Mouse (Mus musculus): ENCODE data around the gene Plg. TPM values are rescaled to one million over a fixed set of nuclear protein-coding genes. Genes with fewer than 3 reads are reported as not detected.

Gene Plg
- polyA plus RNA-seq, 1 experiment from 2014 or later: not detected

DNA sequence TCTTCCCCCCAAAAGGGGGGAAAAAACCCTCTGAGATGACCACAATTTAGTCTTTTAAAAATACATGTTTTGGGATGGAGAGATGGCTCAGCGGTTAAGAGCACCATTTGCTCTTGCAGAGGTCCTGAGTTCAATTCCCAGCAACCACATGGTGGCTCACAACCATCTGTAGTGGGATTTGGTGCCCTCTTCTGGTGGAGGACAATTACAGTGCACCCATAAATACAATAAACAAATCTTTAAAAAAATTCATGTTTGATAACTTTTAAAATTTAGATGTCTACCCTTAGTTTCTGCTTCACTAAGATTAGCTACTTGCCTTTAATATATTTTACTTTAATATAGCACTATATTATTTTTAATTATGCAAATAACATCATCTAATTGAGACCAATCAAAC is 43.7 kb downstream of the Plg start:
- Histone ChIP-seq H3K36me3 (ENCODE audit: control insufficient read depth, insufficient read depth, low read length) (no peaks in the 10 kb centered on the region), H3K4me1 (ENCODE audit: control insufficient read depth, insufficient read depth, low read length) (no peaks in the 10 kb centered on the region), H3K9me3 (ENCODE audit: control insufficient read depth, low read length) (no peaks in the 10 kb centered on the region), H3K27ac (replicated peaks; ENCODE audit: low read depth, low read length) (no peak overlapping the region), H3K27me3 (replicated peaks; ENCODE audit: control insufficient read depth, insufficient read depth, low read length) (no peaks in the 10 kb centered on the region), H3K9ac (ENCODE audit: low read depth, low read length) (no peak overlapping the region), H3K4me2 (ENCODE audit: low read depth, low read length) (no peak overlapping the region), H3K4me3 (ENCODE audit: low read depth, low read length) (no peak overlapping the region)
- no peak for ATAC-seq (ENCODE audit: low read depth)
- DNase-seq (ENCODE audit: low spot score): no peak
- 76% methylated on average over 1 of the region's 1 CpGs for WGBS

GRCm38 (mm10) chr17:12427156-12427555 is 48.7 kb downstream of the Plg start:
- 57% methylated on average over 3 of the region's 3 CpGs for WGBS
- no peaks in the 10 kb centered on the region for H3K27me3 ChIP-seq (replicated peaks; ENCODE audit: control insufficient read depth, insufficient read depth, low read length)
- H3K9me3 ChIP-seq (ENCODE audit: control insufficient read depth, low read length): no peaks in the 10 kb centered on the region
- no peak overlapping the region for H3K4me2 ChIP-seq (ENCODE audit: low read depth, low read length)
- peaks cover 3% of the 10 kb centered on the region; the same call in 1 of the 2 replicates for H3K4me1 ChIP-seq (ENCODE audit: control insufficient read depth, insufficient read depth, low read length)
- H3K36me3 ChIP-seq (ENCODE audit: control insufficient read depth, insufficient read depth, low read length): no peaks in the 10 kb centered on the region
- H3K9ac ChIP-seq (ENCODE audit: low read depth, low read length): no peak overlapping the region
- H3K27ac ChIP-seq (replicated peaks; ENCODE audit: low read depth, low read length): no peak overlapping the region
- ATAC-seq (ENCODE audit: low read depth): no peak
- DNase-seq (ENCODE audit: low spot score): no peak
- H3K4me3 ChIP-seq (ENCODE audit: low read depth, low read length): no peak overlapping the region

- DNase-seq (ENCODE audit: low spot score): peak; percentile 88
- H3K27me3 ChIP-seq (replicated peaks; ENCODE audit: control insufficient read depth, insufficient read depth, low read length): no peaks in the 10 kb centered on the region
- no peak overlapping the region; the same call in 1 of the 2 replicates for H3K4me2 ChIP-seq (ENCODE audit: low read depth, low read length)
- H3K9me3 ChIP-seq (ENCODE audit: control insufficient read depth, low read length): no peaks in the 10 kb centered on the region
- no peak overlapping the region for H3K4me3 ChIP-seq (ENCODE audit: low read depth, low read length)
- no peaks in the 10 kb centered on the region for H3K36me3 ChIP-seq (ENCODE audit: control insufficient read depth, insufficient read depth, low read length)
- H3K9ac ChIP-seq (ENCODE audit: low read depth, low read length): no peak overlapping the region
- H3K4me1 ChIP-seq (ENCODE audit: control insufficient read depth, insufficient read depth, low read length): peaks cover 3% of the 10 kb centered on the region; the same call in 1 of the 2 replicates
- H3K27ac ChIP-seq (replicated peaks; ENCODE audit: low read depth, low read length): no peak overlapping the region
- peak; percentile 87; the same call in 1 of the 2 replicates for ATAC-seq (ENCODE audit: low read depth)
Observed at GRCm38 (mm10) chr17:12428369-12428768, 50.0 kb downstream of the Plg start.

DNA sequence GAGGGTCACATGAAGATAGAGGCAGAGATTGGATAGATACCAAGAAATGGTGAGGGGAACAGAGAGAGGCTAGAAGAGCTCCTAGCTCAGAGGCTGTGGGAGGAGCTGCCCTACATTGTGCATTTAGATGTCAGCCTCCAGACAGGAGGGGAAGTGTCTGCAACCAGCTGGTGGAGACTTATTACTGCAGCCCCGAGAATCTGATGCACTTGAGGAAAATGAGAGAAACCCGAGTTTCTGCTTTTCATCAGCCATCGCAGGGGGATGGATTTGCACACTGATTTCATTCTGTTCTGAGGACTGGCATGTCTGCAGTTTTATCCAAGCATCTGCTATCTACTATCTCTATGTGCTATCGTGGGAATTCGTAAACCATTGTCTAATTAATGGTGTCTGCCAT is 53.3 kb downstream of the Plg start:
- H3K4me3 ChIP-seq (ENCODE audit: low read depth, low read length): no peak overlapping the region
- WGBS: 38% methylated on average over 5 of the region's 5 CpGs
- H3K4me1 ChIP-seq (ENCODE audit: control insufficient read depth, insufficient read depth, low read length): peaks cover 3% of the 10 kb centered on the region; the same call in 1 of the 2 replicates
- H3K9me3 ChIP-seq (ENCODE audit: control insufficient read depth, low read length): no peaks in the 10 kb centered on the region
- no peak overlapping the region for H3K27ac ChIP-seq (replicated peaks; ENCODE audit: low read depth, low read length)
- no peaks in the 10 kb centered on the region for H3K27me3 ChIP-seq (replicated peaks; ENCODE audit: control insufficient read depth, insufficient read depth, low read length)
- H3K36me3 ChIP-seq (ENCODE audit: control insufficient read depth, insufficient read depth, low read length): no peaks in the 10 kb centered on the region
- peak; percentile 48 for DNase-seq (ENCODE audit: low spot score)
- ATAC-seq (ENCODE audit: low read depth): peak; percentile 50; the same call in 1 of the 2 replicates
- H3K4me2 ChIP-seq (ENCODE audit: low read depth, low read length): no peak overlapping the region
- H3K9ac ChIP-seq (ENCODE audit: low read depth, low read length): no peak overlapping the region

GRCm38 (mm10) chr17:12437771-12438170 is 59.4 kb downstream of the Plg start:
- WGBS: 65% methylated on average over 10 of the region's 10 CpGs
- no peak overlapping the region for H3K4me3 ChIP-seq (ENCODE audit: low read depth, low read length)

GRCm38 (mm10) chr17:12444561-12444960 is 66.2 kb downstream of the Plg start:
- Histone ChIP-seq H3K9me3 (ENCODE audit: control insufficient read depth, low read length) (no peaks in the 10 kb centered on the region), H3K4me1 (ENCODE audit: control insufficient read depth, insufficient read depth, low read length) (no peaks in the 10 kb centered on the region), H3K9ac (ENCODE audit: low read depth, low read length) (no peak overlapping the region), H3K27me3 (replicated peaks; ENCODE audit: control insufficient read depth, insufficient read depth, low read length) (no peaks in the 10 kb centered on the region), H3K4me3 (ENCODE audit: low read depth, low read length) (no peak overlapping the region), H3K27ac (replicated peaks; ENCODE audit: low read depth, low read length) (no peak overlapping the region), H3K36me3 (ENCODE audit: control insufficient read depth, insufficient read depth, low read length) (no peaks in the 10 kb centered on the region), H3K4me2 (ENCODE audit: low read depth, low read length) (no peak overlapping the region)
- WGBS: 62% methylated on average over 2 of the region's 2 CpGs
- ATAC-seq (ENCODE audit: low read depth) (peak; percentile 44; the same call in 1 of the 2 replicates), DNase-seq (ENCODE audit: low spot score) (peak; percentile 41)

More at GRCm38 (mm10) chr17:12437771-12438170, 59.4 kb downstream of the Plg start:
- DNase-seq (ENCODE audit: low spot score) (no peak), ATAC-seq (ENCODE audit: low read depth) (no peak)
- Histone ChIP-seq H3K4me2 (ENCODE audit: low read depth, low read length) (no peak overlapping the region), H3K27ac (replicated peaks; ENCODE audit: low read depth, low read length) (no peak overlapping the region), H3K36me3 (ENCODE audit: control insufficient read depth, insufficient read depth, low read length) (no peaks in the 10 kb centered on the region), H3K4me1 (ENCODE audit: control insufficient read depth, insufficient read depth, low read length) (no peaks in the 10 kb centered on the region), H3K9me3 (ENCODE audit: control insufficient read depth, low read length) (no peaks in the 10 kb centered on the region), H3K9ac (ENCODE audit: low read depth, low read length) (no peak overlapping the region), H3K27me3 (replicated peaks; ENCODE audit: control insufficient read depth, insufficient read depth, low read length) (no peaks in the 10 kb centered on the region)

- no peaks in the 10 kb centered on the region for H3K36me3 ChIP-seq (ENCODE audit: control insufficient read depth, insufficient read depth, low read length)
- DNase-seq (ENCODE audit: low spot score): peak; percentile 32
- no peak overlapping the region for H3K9ac ChIP-seq (ENCODE audit: low read depth, low read length)
- no peak overlapping the region for H3K4me3 ChIP-seq (ENCODE audit: low read depth, low read length)
- no peak overlapping the region for H3K4me2 ChIP-seq (ENCODE audit: low read depth, low read length)
- no peaks in the 10 kb centered on the region for H3K9me3 ChIP-seq (ENCODE audit: control insufficient read depth, low read length)
- no peaks in the 10 kb centered on the region for H3K4me1 ChIP-seq (ENCODE audit: control insufficient read depth, insufficient read depth, low read length)
- no peak for ATAC-seq (ENCODE audit: low read depth)
- no peaks in the 10 kb centered on the region for H3K27me3 ChIP-seq (replicated peaks; ENCODE audit: control insufficient read depth, insufficient read depth, low read length)
- 58% methylated on average over 4 of the region's 4 CpGs for WGBS
- no peak overlapping the region for H3K27ac ChIP-seq (replicated peaks; ENCODE audit: low read depth, low read length)
Observed at GRCm38 (mm10) chr17:12451234-12451633, 72.8 kb downstream of the Plg start.

- no peak overlapping the region for H3K4me3 ChIP-seq (ENCODE audit: low read depth, low read length)
- no peaks in the 10 kb centered on the region for H3K9me3 ChIP-seq (ENCODE audit: control insufficient read depth, low read length)
- DNase-seq (ENCODE audit: low spot score) (peak; percentile 27), ATAC-seq (ENCODE audit: low read depth) (no peak)
- H3K27ac ChIP-seq (replicated peaks; ENCODE audit: low read depth, low read length): no peak overlapping the region
- H3K27me3 ChIP-seq (replicated peaks; ENCODE audit: control insufficient read depth, insufficient read depth, low read length): no peaks in the 10 kb centered on the region
- no peaks in the 10 kb centered on the region for H3K36me3 ChIP-seq (ENCODE audit: control insufficient read depth, insufficient read depth, low read length)
- 65% methylated on average over 11 of the region's 11 CpGs for WGBS
- H3K4me1 ChIP-seq (ENCODE audit: control insufficient read depth, insufficient read depth, low read length): no peaks in the 10 kb centered on the region
- H3K4me2 ChIP-seq (ENCODE audit: low read depth, low read length): no peak overlapping the region
- H3K9ac ChIP-seq (ENCODE audit: low read depth, low read length): no peak overlapping the region
Observed at GRCm38 (mm10) chr17:12452862-12453531, 74.6 kb downstream of the Plg start.

GRCm38 (mm10) chr17:12453691-12454090 is 75.3 kb downstream of the Plg start:
- DNase-seq (ENCODE audit: low spot score) (no peak), ATAC-seq (ENCODE audit: low read depth) (no peak)
- Histone ChIP-seq H3K9ac (ENCODE audit: low read depth, low read length) (no peak overlapping the region), H3K4me2 (ENCODE audit: low read depth, low read length) (no peak overlapping the region), H3K36me3 (ENCODE audit: control insufficient read depth, insufficient read depth, low read length) (no peaks in the 10 kb centered on the region), H3K9me3 (ENCODE audit: control insufficient read depth, low read length) (no peaks in the 10 kb centered on the region), H3K4me3 (ENCODE audit: low read depth, low read length) (no peak overlapping the region), H3K27ac (replicated peaks; ENCODE audit: low read depth, low read length) (no peak overlapping the region), H3K27me3 (replicated peaks; ENCODE audit: control insufficient read depth, insufficient read depth, low read length) (no peaks in the 10 kb centered on the region), H3K4me1 (ENCODE audit: control insufficient read depth, insufficient read depth, low read length) (no peaks in the 10 kb centered on the region)
- 71% methylated on average over 6 of the region's 6 CpGs for WGBS

Data from embryonic facial prominence, embryonic 14.5 days (tissue).